Mouse (Mus musculus) C2C12 (cell line): ENCODE data around the gene Spaca1.

Experiments
- CEBPB ChIP-seq: IDR thresholded peaks from one replicate; pipeline ENCODE4 v1.6.1; 2011; ENCODE audit warnings: low read depth, mild to moderate bottlenecking, control low read depth, moderate library complexity
- CTCF ChIP-seq: IDR thresholded peaks from one replicate; pipeline ENCODE4 v1.5.1; 2011; ENCODE audit not compliant: control insufficient read depth, insufficient read depth, insufficient read length
- FOSL1 ChIP-seq: IDR thresholded peaks from one replicate; pipeline ENCODE4 v1.8.0; 2011; ENCODE audit warnings: mild to moderate bottlenecking, low read length; ENCODE audit not compliant: poor library complexity, insufficient read depth, severe bottlenecking
- MAX ChIP-seq: IDR thresholded peaks from one replicate; pipeline ENCODE4 v1.6.1; 2011; ENCODE audit warnings: mild to moderate bottlenecking, control low read depth
- MYOD1 ChIP-seq: IDR thresholded peaks from one replicate; pipeline ENCODE4 v1.6.1; 2011; ENCODE audit warnings: low read depth; ENCODE audit not compliant: control insufficient read depth, insufficient read length
- MYOG ChIP-seq: IDR thresholded peaks from one replicate; pipeline ENCODE4 v1.6.1; 2011; ENCODE audit not compliant: control insufficient read depth, insufficient read length; ENCODE audit errors: extremely low read depth

DNA sequence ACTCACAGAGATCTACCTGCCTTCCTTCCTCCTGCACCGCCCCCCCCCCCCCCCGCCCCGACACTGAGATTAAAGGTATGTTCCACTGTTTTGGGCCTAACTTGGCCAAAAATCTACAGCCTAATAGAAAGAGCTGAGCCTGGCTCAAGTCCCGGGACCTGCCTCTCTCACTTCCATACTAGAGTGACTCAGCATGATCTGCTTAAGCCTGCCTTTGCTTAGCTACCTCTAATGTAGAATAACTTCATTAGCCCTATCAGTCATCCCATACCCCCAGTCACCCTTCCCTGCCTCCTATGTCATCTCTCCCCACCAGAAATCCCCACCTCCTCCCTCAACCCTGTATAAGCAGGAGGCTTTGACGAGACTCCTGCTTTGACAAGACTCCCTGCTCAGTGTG, 19.0 kb upstream of the Spaca1 start:
- TF ChIP-seq CTCF, result no peak
- TF ChIP-seq MYOG, result no peak
- TF ChIP-seq MAX, result no peak
- no peak for TF ChIP-seq MYOD1
- TF ChIP-seq CEBPB, result no peak
- no peak for TF ChIP-seq FOSL1
